1 mouse cellular context compared by ENCODE assay signal in the genomic region with DNA sequence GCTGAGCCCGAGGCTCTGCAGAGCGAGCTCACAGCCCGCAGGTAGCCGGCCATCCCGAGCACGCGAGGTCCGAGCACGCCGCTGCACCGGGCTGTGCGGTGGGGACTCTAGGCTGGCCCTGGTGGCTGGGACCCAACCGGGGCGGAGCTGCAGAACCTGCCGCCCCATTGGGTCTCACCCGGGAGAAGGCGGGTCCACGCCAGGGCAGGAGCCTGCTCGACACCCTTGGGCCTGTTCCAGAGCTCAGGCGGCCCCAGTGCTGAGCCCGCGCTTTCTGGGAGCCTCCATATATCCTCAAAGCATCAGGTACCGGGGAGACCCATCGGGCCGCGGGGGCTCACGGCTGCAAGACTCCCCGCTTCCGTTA.
TF ChIP-seq lines count a peak whose summit lies in the region.

Gene Idh2 (minus strand): TSS at position 169 of the 367 bp plus-strand sequence.

TF ChIP-seq in CH12.LX, 34 proteins besides CTCF, POLR2A, EP300 and RAD21 (continued from another document):
- TF ChIP-seq MAZ (IDR thresholded peaks at IDR 0.05; ENCODE audit: low read depth, low read length) (no peak), MXI1 (IDR thresholded peaks at IDR 0.05; ENCODE audit: low read depth, low read length) (peak; percentile 80), SIN3A (IDR thresholded peaks at IDR 0.05; ENCODE audit: low read length) (no peak), SMC3 (IDR thresholded peaks at IDR 0.05; ENCODE audit: low read depth, low read length) (no peak), ZC3H11A (IDR thresholded peaks at IDR 0.05; ENCODE audit: low read depth, low read length) (no peak), USF2 (conservative IDR thresholded peaks at IDR 0.05; ENCODE audit: low read depth, low read length) (no peak), KAT2A (IDR thresholded peaks at IDR 0.05; ENCODE audit: insufficient replicate concordance, low read length) (no peak), POLR2AphosphoS2 (IDR thresholded peaks at IDR 0.05; ENCODE audit: low read depth, low read length) (no peak), MAX (IDR thresholded peaks at IDR 0.05; ENCODE audit: low read length) (peak; percentile 40; the same call in 1 of the 2 replicates), NELFE (IDR thresholded peaks at IDR 0.05; ENCODE audit: low read depth, low read length) (peak; percentile 46), ZNF384 (IDR thresholded peaks at IDR 0.05; ENCODE audit: low read depth, low read length) (no peak)
